Mouse (Mus musculus): ENCODE data around the gene Pard3b.

The Pard3b gene

GRCm38 (mm10) chr1:61638347-61639111 is at the start of gene Pard3b:
TSS of gene Pard3b (plus strand) at chr1:61638824.
- no peak for DNase-seq (ENCODE audit: low read depth, low spot score)

- no peak for DNase-seq (ENCODE audit: low read depth, low spot score)
Observed at GRCm38 (mm10) chr1:61616176-61616575, 22.4 kb upstream of the Pard3b start.

GRCm38 (mm10) chr1:61620651-61621050 is 18.0 kb upstream of the Pard3b start:
- DNase-seq (ENCODE audit: low read depth, low spot score) = no peak

GRCm38 (mm10) chr1:61629857-61630256 is 8.8 kb upstream of the Pard3b start:
- DNase-seq (ENCODE audit: low read depth, low spot score) = no peak

GRCm38 (mm10) chr1:61639114-61640093 is 780 bp downstream of the Pard3b start:
- DNase-seq (ENCODE audit: low read depth, low spot score) = no peak

- DNase-seq (ENCODE audit: low read depth, low spot score) = no peak
Observed at GRCm38 (mm10) chr1:61641880-61642279, 3.3 kb downstream of the Pard3b start.

GRCm38 (mm10) chr1:61645062-61645461 is 6.4 kb downstream of the Pard3b start:
- no peak for DNase-seq (ENCODE audit: low read depth, low spot score)

GRCm38 (mm10) chr1:61649964-61650363 is 11.3 kb downstream of the Pard3b start:
- no peak for DNase-seq (ENCODE audit: low read depth, low spot score)

- DNase-seq (ENCODE audit: low read depth, low spot score) = no peak
Observed at GRCm38 (mm10) chr1:61651454-61652271, 13.0 kb downstream of the Pard3b start.

- no peak for DNase-seq (ENCODE audit: low read depth, low spot score)
Observed at GRCm38 (mm10) chr1:61657760-61658159, 19.1 kb downstream of the Pard3b start.

GRCm38 (mm10) chr1:61659931-61660330 is 21.3 kb downstream of the Pard3b start:
- no peak for DNase-seq (ENCODE audit: low read depth, low spot score)

GRCm38 (mm10) chr1:61685221-61685814 is 46.7 kb downstream of the Pard3b start:
- no peak for DNase-seq (ENCODE audit: low read depth, low spot score)

GRCm38 (mm10) chr1:61685921-61686320 is 47.3 kb downstream of the Pard3b start:
- no peak for DNase-seq (ENCODE audit: low read depth, low spot score)

GRCm38 (mm10) chr1:61688301-61688700 is 49.7 kb downstream of the Pard3b start:
- DNase-seq (ENCODE audit: low read depth, low spot score) = no peak

GRCm38 (mm10) chr1:61698462-61699218 is 60.0 kb downstream of the Pard3b start:
- no peak for DNase-seq (ENCODE audit: low read depth, low spot score)

- no peak for DNase-seq (ENCODE audit: low read depth, low spot score)
Observed at GRCm38 (mm10) chr1:61709812-61710211, 71.2 kb downstream of the Pard3b start.

- DNase-seq (ENCODE audit: low read depth, low spot score) = no peak
Observed at GRCm38 (mm10) chr1:61711523-61711922, 72.9 kb downstream of the Pard3b start.

- no peak for DNase-seq (ENCODE audit: low read depth, low spot score)
Observed at GRCm38 (mm10) chr1:61729654-61730053, 91.0 kb downstream of the Pard3b start.

- DNase-seq (ENCODE audit: low read depth, low spot score) = no peak
Observed at GRCm38 (mm10) chr1:61736550-61736949, 97.9 kb downstream of the Pard3b start.

- DNase-seq (ENCODE audit: low read depth, low spot score) = no peak
Observed at GRCm38 (mm10) chr1:61742831-61743230, 104.2 kb downstream of the Pard3b start.
